Mouse (Mus musculus) MEL (cell line): ENCODE data around the gene Gm4565. TPM values are rescaled to one million over a fixed set of nuclear protein-coding genes. Genes with fewer than 3 reads are reported as not detected.
"Not testable (repeated sequence)": the region's sequence is repeated elsewhere in the genome, so short reads cannot be mapped to it uniquely, and the experiment has no call there.

Experiments used
- DNase-seq: peaks from one replicate; pipeline ENCODE4 v3.0.0; 2011; ENCODE audit warnings: low read depth, low spot score
- H3K27ac ChIP-seq: 2 replicates; pipeline ENCODE4 v1.5.1; 2012; ENCODE audit warnings: low read depth, mild to moderate bottlenecking, control low read depth, low read length, moderate library complexity; ENCODE audit not compliant: control insufficient read depth
- H3K27me3 ChIP-seq, 2 experiments: fragments of 150-350 bp in 1 of 2; sonication (generic) in 1 of 2; 2 replicates each; pipeline ENCODE4 v1.6.1; 2012; ENCODE audit warnings: low read length in 2 of 2, mild to moderate bottlenecking in 2 of 2, improper control_type of control experiment in 1 of 2, moderate library complexity in 1 of 2; ENCODE audit not compliant: insufficient read depth in 2 of 2, control insufficient read depth in 1 of 2
- H3K36me3 ChIP-seq, 2 experiments: 2 replicates each; pipeline ENCODE4 v1.6.1; 2012 to 2014; ENCODE audit warnings: low read length in 2 of 2, improper control_type of control experiment in 1 of 2, inconsistent platforms in 1 of 2, mild to moderate bottlenecking in 1 of 2; ENCODE audit not compliant: insufficient read depth in 2 of 2, control insufficient read depth in 1 of 2
- H3K4me1 ChIP-seq, 2 experiments: fragments of 150-350 bp in 1 of 2; sonication (generic) in 1 of 2; 2 replicates each; pipeline ENCODE4 v1.6.1; 2012; ENCODE audit warnings: low read length in 2 of 2, improper control_type of control experiment in 1 of 2, mild to moderate bottlenecking in 1 of 2; ENCODE audit not compliant: insufficient read depth in 2 of 2, control insufficient read depth in 1 of 2
- H3K4me3 ChIP-seq, 2 experiments: fragments of 150-350 bp in 1 of 2; sonication (generic) in 1 of 2; 2 replicates each; pipeline ENCODE4 v1.5.1; 2012; ENCODE audit warnings: low read depth in 2 of 2, low read length in 2 of 2, mild to moderate bottlenecking in 2 of 2, moderate library complexity in 2 of 2, control low read depth in 1 of 2, improper control_type of control experiment in 1 of 2; ENCODE audit not compliant: control insufficient read depth in 1 of 2, insufficient read depth in 1 of 2
- H3K79me2 ChIP-seq: 2 replicates; pipeline ENCODE4 v1.6.1; 2012; ENCODE audit warnings: mild to moderate bottlenecking, low read length, moderate library complexity; ENCODE audit not compliant: control insufficient read depth, poor library complexity, insufficient read depth
- H3K9ac ChIP-seq: 2 replicates; pipeline ENCODE4 v1.6.1; 2012; ENCODE audit warnings: low read depth, mild to moderate bottlenecking, control low read depth, low read length, moderate library complexity; ENCODE audit not compliant: control insufficient read depth, poor library complexity, severe bottlenecking
- H3K9me3 ChIP-seq: fragments of 150-350 bp; sonication (generic); replicated peaks from 2 replicates; pipeline ENCODE4 v1.6.1; 2012; ENCODE audit warnings: mild to moderate bottlenecking, low read length, improper control_type of control experiment, moderate library complexity; ENCODE audit not compliant: insufficient read depth
- polyA plus RNA-seq, 2 experiments: library from polyadenylated mRNA; stranded (reverse) in 1 of 2; unstranded in 1 of 2; fragments of >175 nt in 1 of 2; fragments of >200 nt in 1 of 2; gene quantifications; 2 replicates each; pipeline versions ENCODE4 v1.2.1 to v1.2.4; 2012; ENCODE audit warnings: low replicate concordance in 2 of 2, low read depth in 1 of 2; ENCODE audit not compliant: insufficient read length in 2 of 2, insufficient read depth in 1 of 2, missing spikeins in 1 of 2
- total RNA-seq: library from RNA; depleted of rRNA; stranded (reverse); fragments of 300-350 nt; gene quantifications from 2 replicates; pipeline ENCODE4 v1.2.3, GENCODE M21; 2012; rRNA removed

Gm4565 gene
- total RNA-seq: not detected in 2 replicates
- polyA plus RNA-seq: not detected

DNA sequence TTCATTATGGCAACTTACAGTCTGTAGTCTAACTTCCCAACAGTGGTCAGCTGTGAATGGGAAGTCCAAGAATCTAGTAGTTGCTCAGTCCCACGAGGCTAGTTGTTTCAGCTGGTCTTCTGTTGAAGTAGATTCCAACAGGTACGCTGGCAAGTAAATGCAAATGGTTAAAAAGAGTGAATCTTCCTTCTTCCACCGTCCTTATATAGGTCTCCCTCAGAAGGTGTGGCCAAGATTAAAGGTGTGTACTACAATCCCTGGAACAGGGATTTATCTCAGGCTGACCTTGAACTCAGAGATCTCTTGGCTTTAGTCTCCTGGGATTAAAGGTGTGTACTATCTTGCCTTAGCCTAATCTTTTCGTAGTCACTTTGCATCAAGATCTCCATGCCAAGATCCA is at the start of gene Gm4565:
Gene Gm4565 (minus strand): TSS at position 101 of the 400 bp plus-strand sequence.
- not testable (repeated sequence) for DNase-seq

DNA sequence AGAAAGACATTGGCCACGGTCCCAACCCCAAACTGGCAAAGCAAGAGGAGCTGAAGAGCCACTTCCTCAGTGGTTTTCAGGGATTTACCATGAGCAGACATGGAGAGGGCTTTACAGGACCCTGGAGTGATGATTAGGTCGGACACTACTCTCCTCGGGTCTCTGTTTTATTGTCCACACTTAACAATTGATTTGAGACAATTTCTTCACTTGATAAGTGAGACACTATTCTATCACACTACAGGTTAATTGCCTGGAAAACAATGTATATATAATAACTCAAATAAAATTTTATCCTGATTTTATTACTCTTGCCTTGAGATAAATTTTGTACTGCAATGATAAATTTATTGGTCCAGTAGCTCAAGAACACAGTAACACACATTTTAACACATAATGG is 22.7 kb downstream of the Gm4565 start, which contains the start of gene Gm4201:
Gene Gm4201 (minus strand): TSS at position 101 of the 400 bp plus-strand sequence.
- not testable (repeated sequence) for H3K27me3 ChIP-seq, H3K79me2 ChIP-seq, H3K9me3 ChIP-seq, DNase-seq, H3K4me1 ChIP-seq, H3K27ac ChIP-seq, H3K9ac ChIP-seq, H3K4me3 ChIP-seq, H3K36me3 ChIP-seq

More for the DNA sequence above, at the start of gene Gm4565:
- not testable (repeated sequence) for H3K4me3 ChIP-seq, H3K79me2 ChIP-seq, H3K27me3 ChIP-seq, H3K4me1 ChIP-seq, H3K9ac ChIP-seq, H3K27ac ChIP-seq, H3K36me3 ChIP-seq, H3K9me3 ChIP-seq

DNA sequence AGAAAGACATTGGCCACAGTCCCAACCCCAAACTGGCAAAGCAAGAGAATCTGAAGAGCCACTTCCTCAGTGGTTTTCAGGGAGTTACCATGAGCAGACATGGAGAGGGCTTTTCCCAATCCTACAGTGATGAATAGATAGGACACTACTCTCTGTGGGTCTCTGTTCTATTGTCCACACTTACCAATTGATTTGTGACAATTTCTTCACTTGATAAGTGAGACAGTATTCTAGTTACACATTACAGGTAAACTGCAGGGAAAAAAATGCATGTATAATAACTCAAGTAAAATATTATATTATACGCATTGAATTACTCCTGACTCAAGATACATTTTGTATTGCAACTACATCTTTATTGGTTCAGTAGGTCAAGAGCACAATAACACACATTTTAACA is 53.1 kb downstream of the Gm4565 start, which contains the start of gene Gm8677:
Gene Gm8677 (minus strand): TSS at position 101 of the 400 bp plus-strand sequence.
- not testable (repeated sequence) for H3K36me3 ChIP-seq, H3K27me3 ChIP-seq, DNase-seq, H3K79me2 ChIP-seq, H3K4me3 ChIP-seq, H3K4me1 ChIP-seq, H3K27ac ChIP-seq, H3K9me3 ChIP-seq, H3K9ac ChIP-seq

Other genes with a start within 250 kb of the Gm4565 start
- not detected in 2 replicates for gene Gm8660, start 217.1 kb downstream of the Gm4565 start, total RNA-seq
- not detected for gene Gm8660, start 217.1 kb downstream of the Gm4565 start, polyA plus RNA-seq
- not detected in 2 replicates for gene Vmn1r148, start 174.5 kb downstream of the Gm4565 start, total RNA-seq
- not detected for gene Vmn1r148, start 174.5 kb downstream of the Gm4565 start, polyA plus RNA-seq
- not detected in 2 replicates for gene Vmn1r149, start 149.9 kb downstream of the Gm4565 start, total RNA-seq
- gene Vmn1r149, start 149.9 kb downstream of the Gm4565 start, polyA plus RNA-seq: not detected
- gene Gm10665, start 124.1 kb downstream of the Gm4565 start, total RNA-seq: not detected in 2 replicates
- not detected for gene Gm10665, start 124.1 kb downstream of the Gm4565 start, polyA plus RNA-seq
- not detected in 2 replicates for gene Vmn1r151, start 88.4 kb downstream of the Gm4565 start, total RNA-seq
- not detected for gene Vmn1r151, start 88.4 kb downstream of the Gm4565 start, polyA plus RNA-seq
- gene Vmn1r152, start 65.2 kb downstream of the Gm4565 start, total RNA-seq: not detected in 2 replicates
- not detected for gene Vmn1r152, start 65.2 kb downstream of the Gm4565 start, polyA plus RNA-seq
- not detected in 2 replicates for gene Gm8677, start 53.2 kb downstream of the Gm4565 start, total RNA-seq
- gene Gm8677, start 53.2 kb downstream of the Gm4565 start, polyA plus RNA-seq: not detected
- not detected in 2 replicates for gene Gm4201, start 22.8 kb downstream of the Gm4565 start, total RNA-seq
- not detected for gene Gm4201, start 22.8 kb downstream of the Gm4565 start, polyA plus RNA-seq
- gene Vmn1r155, start 69.9 kb upstream of the Gm4565 start, total RNA-seq: not detected in 2 replicates
- not detected for gene Vmn1r155, start 69.9 kb upstream of the Gm4565 start, polyA plus RNA-seq
- gene Gm8693, start 104.2 kb upstream of the Gm4565 start, total RNA-seq: not detected in 2 replicates
- not detected for gene Gm8693, start 104.2 kb upstream of the Gm4565 start, polyA plus RNA-seq
- gene Gm4567, start 131.6 kb upstream of the Gm4565 start, total RNA-seq: not detected in 2 replicates
- not detected for gene Gm4567, start 131.6 kb upstream of the Gm4565 start, polyA plus RNA-seq
- not detected in 2 replicates for gene Vmn1r157, start 173.6 kb upstream of the Gm4565 start, total RNA-seq
- gene Vmn1r157, start 173.6 kb upstream of the Gm4565 start, polyA plus RNA-seq: not detected
- gene Vmn1r158, start 202.7 kb upstream of the Gm4565 start, total RNA-seq: not detected in 2 replicates
- gene Vmn1r158, start 202.7 kb upstream of the Gm4565 start, polyA plus RNA-seq: not detected